Mouse (Mus musculus): ENCODE data around the gene Atrnl1. TPM values are rescaled to one million over a fixed set of nuclear protein-coding genes. Genes with fewer than 3 reads are reported as not detected.

Atrnl1 gene
- total RNA-seq, 1 experiment: 6.7 TPM

DNA sequence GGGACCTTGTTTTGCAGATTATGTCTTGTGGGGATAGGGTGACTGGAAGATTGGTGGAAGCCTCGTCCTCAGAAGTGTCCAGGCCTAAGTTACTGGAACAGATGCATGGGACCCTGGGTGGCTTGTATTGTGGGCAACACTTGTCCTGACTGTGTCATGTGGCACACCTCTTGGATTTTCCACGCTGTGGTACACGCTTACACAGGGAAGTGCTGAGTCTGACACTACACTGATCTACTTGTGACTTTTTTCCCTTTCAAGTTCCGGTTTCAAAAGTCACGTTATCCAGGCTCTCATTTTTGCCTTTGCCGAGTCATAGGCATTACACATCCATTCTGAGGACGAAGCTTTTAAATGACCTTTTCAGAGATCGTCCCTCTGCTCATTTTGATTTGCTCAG lies 314.0 kb downstream of the Atrnl1 start:
- Histone ChIP-seq H3K4me3 (ENCODE audit: insufficient read depth in 1 of 2, low read depth in 1 of 2, low read length in 2 of 2, poor library complexity in 1 of 2, severe bottlenecking in 1 of 2) (no peak overlapping the region), H3K36me3 (ENCODE audit: control insufficient read depth, insufficient read depth, low read length, poor library complexity, severe bottlenecking) (no peaks in the 10 kb centered on the region), H3K9me3 (ENCODE audit: control insufficient read depth, insufficient read depth, low read depth, low read length) (no peaks in the 10 kb centered on the region), H3K27ac (ENCODE audit: insufficient read depth, low read depth, low read length, poor library complexity, severe bottlenecking) (no peak overlapping the region), H3K9ac (ENCODE audit: insufficient read depth, low read depth, low read length, poor library complexity, severe bottlenecking) (no peak overlapping the region), H3K4me1 (ENCODE audit: control insufficient read depth in 2 of 2, insufficient read depth in 2 of 2, low read length in 2 of 2, poor library complexity in 1 of 2) (no peaks in the 10 kb centered on the region)
- no peak for DNase-seq (ENCODE audit: low read depth, low spot score)
- TF ChIP-seq MAFK (IDR thresholded peaks at IDR 0.05; ENCODE audit: insufficient read depth, low read depth, low read length) (no peak), ZC3H11A (IDR thresholded peaks at IDR 0.05; ENCODE audit: borderline replicate concordance, low read depth, low read length) (no peak), ZNF384 (IDR thresholded peaks at IDR 0.05; ENCODE audit: low read depth, low read length) (no peak), HCFC1 (IDR thresholded peaks at IDR 0.05; ENCODE audit: borderline replicate concordance, insufficient read depth, low read length) (no peak), CHD2 (IDR thresholded peaks at IDR 0.05; ENCODE audit: low read depth, low read length) (no peak)
- in situ Hi-C loops (cut with MboI; ENCODE audit: low sequenced_read_pairs in 2 of 2, unreplicated experiment in 2 of 2): no loop called here

DNA sequence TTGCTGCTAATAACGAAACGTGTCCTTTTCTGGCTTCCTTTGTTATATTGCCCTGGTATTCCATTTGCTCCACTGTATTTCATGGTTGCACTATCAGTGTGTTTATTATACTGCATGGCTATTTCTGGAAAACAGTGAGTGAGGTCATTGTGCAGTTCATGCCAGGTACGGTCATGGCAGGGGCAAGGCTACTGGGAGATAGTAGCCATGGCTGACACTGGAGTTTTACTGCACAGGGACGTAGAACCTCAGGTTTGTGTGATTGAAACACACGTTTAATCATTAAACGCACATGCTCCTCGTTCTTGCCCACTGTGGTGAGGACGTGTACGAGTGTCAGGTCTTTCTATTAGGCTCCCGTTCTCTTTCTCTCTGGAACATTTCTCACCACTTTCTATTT lies 314.8 kb downstream of the Atrnl1 start:
- in situ Hi-C loops (cut with MboI; ENCODE audit: low sequenced_read_pairs in 2 of 2, unreplicated experiment in 2 of 2): no loop called here
- Histone ChIP-seq H3K4me3 (ENCODE audit: insufficient read depth in 1 of 2, low read depth in 1 of 2, low read length in 2 of 2, poor library complexity in 1 of 2, severe bottlenecking in 1 of 2) (no peak overlapping the region), H3K9me3 (ENCODE audit: control insufficient read depth, insufficient read depth, low read depth, low read length) (no peaks in the 10 kb centered on the region), H3K9ac (ENCODE audit: insufficient read depth, low read depth, low read length, poor library complexity, severe bottlenecking) (no peak overlapping the region), H3K27ac (ENCODE audit: insufficient read depth, low read depth, low read length, poor library complexity, severe bottlenecking) (no peak overlapping the region), H3K4me1 (ENCODE audit: control insufficient read depth in 2 of 2, insufficient read depth in 2 of 2, low read length in 2 of 2, poor library complexity in 1 of 2) (no peaks in the 10 kb centered on the region), H3K36me3 (ENCODE audit: control insufficient read depth, insufficient read depth, low read length, poor library complexity, severe bottlenecking) (no peaks in the 10 kb centered on the region)
- no peak for DNase-seq (ENCODE audit: low read depth, low spot score)
- TF ChIP-seq ZNF384 (IDR thresholded peaks at IDR 0.05; ENCODE audit: low read depth, low read length): no peak
- no peak for TF ChIP-seq CHD2 (IDR thresholded peaks at IDR 0.05; ENCODE audit: low read depth, low read length)

DNA sequence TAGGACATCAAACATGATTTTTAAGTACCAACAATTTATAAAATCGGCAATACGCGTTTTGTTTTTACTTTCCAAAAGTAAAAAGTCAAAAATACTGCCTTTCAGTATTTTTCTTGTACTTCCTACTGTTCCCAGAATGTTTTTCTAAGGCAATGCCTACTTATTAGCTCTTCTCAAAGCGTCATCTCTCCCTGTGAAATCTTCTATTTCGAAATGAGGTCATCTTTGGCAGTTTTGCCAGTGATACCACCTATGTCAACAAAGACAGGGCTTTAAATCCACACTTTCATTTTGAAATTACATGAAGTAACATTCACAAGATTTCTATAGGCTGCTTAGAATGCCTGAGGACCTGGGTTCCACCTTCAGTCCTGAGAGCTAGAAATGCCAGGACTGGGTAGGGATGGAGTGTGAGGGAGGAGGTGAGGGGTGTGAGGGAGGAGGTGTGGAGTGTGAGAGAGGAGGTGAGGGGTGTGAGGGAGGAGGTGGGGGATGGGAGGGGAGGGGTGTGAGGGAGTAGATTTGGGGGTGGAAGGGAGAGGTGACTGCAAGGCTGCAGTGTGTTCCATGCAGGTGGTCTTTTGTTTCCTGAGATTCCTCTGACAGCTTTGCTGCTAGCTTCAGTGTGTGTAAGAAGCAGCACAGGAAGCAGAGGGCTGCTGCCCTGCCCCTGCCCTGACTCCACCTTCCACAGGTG lies 315.5 kb downstream of the Atrnl1 start:
- TF ChIP-seq ZNF384 (IDR thresholded peaks at IDR 0.05; ENCODE audit: low read depth, low read length) (no peak), CHD2 (IDR thresholded peaks at IDR 0.05; ENCODE audit: low read depth, low read length) (no peak), MAFK (IDR thresholded peaks at IDR 0.05; ENCODE audit: insufficient read depth, low read depth, low read length) (no peak), HCFC1 (IDR thresholded peaks at IDR 0.05; ENCODE audit: borderline replicate concordance, insufficient read depth, low read length) (no peak), ZC3H11A (IDR thresholded peaks at IDR 0.05; ENCODE audit: borderline replicate concordance, low read depth, low read length) (no peak)
- no peak overlapping the region for H3K4me3 ChIP-seq (ENCODE audit: insufficient read depth in 1 of 2, low read depth in 1 of 2, low read length in 2 of 2, poor library complexity in 1 of 2, severe bottlenecking in 1 of 2)
- in situ Hi-C loops (cut with MboI; ENCODE audit: low sequenced_read_pairs in 2 of 2, unreplicated experiment in 2 of 2): no loop called here
- no peaks in the 10 kb centered on the region for H3K4me1 ChIP-seq (ENCODE audit: control insufficient read depth in 2 of 2, insufficient read depth in 2 of 2, low read length in 2 of 2, poor library complexity in 1 of 2)
- DNase-seq (ENCODE audit: low read depth, low spot score): no peak
- no peaks in the 10 kb centered on the region for H3K9me3 ChIP-seq (ENCODE audit: control insufficient read depth, insufficient read depth, low read depth, low read length)
- no peak overlapping the region for H3K27ac ChIP-seq (ENCODE audit: insufficient read depth, low read depth, low read length, poor library complexity, severe bottlenecking)
- no peaks in the 10 kb centered on the region for H3K36me3 ChIP-seq (ENCODE audit: control insufficient read depth, insufficient read depth, low read length, poor library complexity, severe bottlenecking)
- no peak overlapping the region for H3K9ac ChIP-seq (ENCODE audit: insufficient read depth, low read depth, low read length, poor library complexity, severe bottlenecking)

- Histone ChIP-seq H3K4me1 (ENCODE audit: control insufficient read depth in 2 of 2, insufficient read depth in 2 of 2, low read length in 2 of 2, poor library complexity in 1 of 2) (no peaks in the 10 kb centered on the region), H3K36me3 (ENCODE audit: control insufficient read depth, insufficient read depth, low read length, poor library complexity, severe bottlenecking) (no peaks in the 10 kb centered on the region), H3K4me3 (ENCODE audit: insufficient read depth in 1 of 2, low read depth in 1 of 2, low read length in 2 of 2, poor library complexity in 1 of 2, severe bottlenecking in 1 of 2) (no peak overlapping the region), H3K9me3 (ENCODE audit: control insufficient read depth, insufficient read depth, low read depth, low read length) (no peaks in the 10 kb centered on the region), H3K9ac (ENCODE audit: insufficient read depth, low read depth, low read length, poor library complexity, severe bottlenecking) (no peak overlapping the region), H3K27ac (ENCODE audit: insufficient read depth, low read depth, low read length, poor library complexity, severe bottlenecking) (no peak overlapping the region)
- DNase-seq (ENCODE audit: low read depth, low spot score): no peak
- in situ Hi-C loops (cut with MboI; ENCODE audit: low sequenced_read_pairs in 2 of 2, unreplicated experiment in 2 of 2): no loop called here
- TF ChIP-seq HCFC1 (IDR thresholded peaks at IDR 0.05; ENCODE audit: borderline replicate concordance, insufficient read depth, low read length): no peak
- no peak for TF ChIP-seq ZC3H11A (IDR thresholded peaks at IDR 0.05; ENCODE audit: borderline replicate concordance, low read depth, low read length)
- TF ChIP-seq MAFK (IDR thresholded peaks at IDR 0.05; ENCODE audit: insufficient read depth, low read depth, low read length): no peak
- no peak for TF ChIP-seq CHD2 (IDR thresholded peaks at IDR 0.05; ENCODE audit: low read depth, low read length)
- TF ChIP-seq ZNF384 (IDR thresholded peaks at IDR 0.05; ENCODE audit: low read depth, low read length): no peak
These were observed 316.2 kb downstream of the Atrnl1 start for GRCm38 (mm10) chr19:57926941-57927471.
